Mouse (Mus musculus): ENCODE data around the gene Olfr206. TPM values are rescaled to one million over a fixed set of nuclear protein-coding genes. Genes with fewer than 3 reads are reported as not detected.
"Not testable (repeated sequence)": the region's sequence is repeated elsewhere in the genome, so short reads cannot be mapped to it uniquely, and the experiment has no call there.

Olfr206 gene
- not detected in 2 replicates for polyA plus RNA-seq (2012; rRNA removed)

GRCm38 (mm10) chr16:59349146-59349545 lies at the start of gene Olfr206:
Olfr206 (minus strand) TSS chr16:59349246.
- DNase-seq (ENCODE audit: low read depth), result no peak

- DNase-seq (ENCODE audit: low read depth), result no peak
These were observed 44.3 kb upstream of the Olfr206 start for GRCm38 (mm10) chr16:59393300-59393699.

DNA sequence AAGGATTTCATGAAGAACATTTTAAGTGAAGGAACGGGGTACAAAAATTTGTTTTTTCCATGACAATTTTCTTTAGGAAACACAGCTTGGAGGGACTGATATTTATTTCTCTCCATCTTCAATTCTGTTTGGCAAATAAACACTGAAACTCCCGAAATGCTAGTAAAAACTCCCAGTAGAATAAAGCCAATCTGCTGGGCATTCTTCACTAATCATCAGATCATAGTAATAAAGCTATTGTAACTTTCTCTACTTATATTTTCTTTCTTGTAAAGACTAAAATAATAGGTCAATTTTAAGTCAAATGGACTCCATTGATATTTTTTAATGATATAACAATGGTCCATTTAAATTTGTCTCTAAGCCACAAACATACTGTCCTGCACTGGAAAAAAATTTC lies 14.8 kb upstream of the Olfr206 start, which contains the start of gene Olfr209:
TSS of gene Olfr209 (minus strand) at position 101 of the 400 bp plus-strand sequence.
- DNase-seq (ENCODE audit: low read depth), result no peak

- no peak for DNase-seq (ENCODE audit: low read depth)
These were observed 18.0 kb downstream of the Olfr206 start, which contains the start of gene Olfr205 for GRCm38 (mm10) chr16:59331038-59331437. Olfr205 (minus strand) TSS chr16:59331138.

DNA sequence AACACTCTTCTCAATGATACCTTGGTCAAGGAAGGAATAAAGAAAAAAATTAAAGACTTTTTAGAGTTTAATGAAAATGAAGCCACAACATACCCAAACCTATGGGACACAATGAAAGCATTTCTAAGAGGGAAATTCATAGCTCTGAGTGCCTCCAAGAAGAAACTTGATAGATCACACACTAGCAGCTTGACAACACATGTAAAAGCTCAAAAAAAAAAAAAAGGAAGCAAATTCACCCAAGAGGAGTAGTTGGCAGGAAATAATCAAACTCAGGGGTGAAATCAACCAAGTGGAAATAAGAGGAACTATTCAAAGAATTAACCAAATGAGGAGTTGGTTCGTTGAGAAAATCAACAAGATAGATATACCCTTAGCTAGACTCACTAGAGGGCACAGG lies 25.8 kb downstream of the Olfr206 start:
- DNase-seq (ENCODE audit: low read depth), result not testable (repeated sequence)

DNA sequence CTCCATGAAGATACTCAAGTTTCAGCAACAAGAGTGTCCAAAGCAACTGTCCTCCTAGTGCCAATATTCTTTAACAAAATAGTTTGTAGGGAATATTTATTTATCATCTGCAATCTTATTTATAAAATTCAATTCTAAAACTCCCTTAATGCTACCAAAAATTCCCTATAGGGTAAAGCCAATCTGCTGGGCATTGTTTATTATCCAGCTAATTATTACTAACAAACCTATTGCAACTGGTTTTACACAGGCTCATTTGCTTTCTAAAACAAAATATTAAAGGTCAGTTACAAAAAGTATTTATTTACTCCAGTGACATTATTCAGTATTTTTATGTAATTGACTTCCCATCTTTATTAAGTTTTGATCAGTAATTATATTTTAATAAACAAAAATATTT lies 30.9 kb downstream of the Olfr206 start, which contains the start of gene Olfr204:
TSS of gene Olfr204 (minus strand) at position 101 of the 400 bp plus-strand sequence.
- no peak for DNase-seq (ENCODE audit: low read depth)

GRCm38 (mm10) chr16:59298581-59298980 lies 50.5 kb downstream of the Olfr206 start, which contains the start of gene Olfr203:
Olfr203 (plus strand) TSS chr16:59298881.
- no peak for DNase-seq (ENCODE audit: low read depth)

Other genes with a start within 250 kb of the Olfr206 start
- gene Olfr193, start 237.4 kb downstream of the Olfr206 start, polyA plus RNA-seq (2012; rRNA removed), result not detected in 2 replicates
- not detected in 2 replicates for gene Olfr194, start 228.2 kb downstream of the Olfr206 start, polyA plus RNA-seq (2012; rRNA removed)
- not detected in 2 replicates for gene Olfr195, start 202.2 kb downstream of the Olfr206 start, polyA plus RNA-seq (2012; rRNA removed)
- not detected in 2 replicates for gene Olfr196, start 178.8 kb downstream of the Olfr206 start, polyA plus RNA-seq (2012; rRNA removed)
- gene Olfr198, start 145.7 kb downstream of the Olfr206 start, polyA plus RNA-seq (2012; rRNA removed), result not detected in 2 replicates
- not detected in 2 replicates for gene Olfr199, start 129.5 kb downstream of the Olfr206 start, polyA plus RNA-seq (2012; rRNA removed)
- not detected in 2 replicates for gene Olfr201, start 76.6 kb downstream of the Olfr206 start, polyA plus RNA-seq (2012; rRNA removed)
- gene Olfr202, start 62.5 kb downstream of the Olfr206 start, polyA plus RNA-seq (2012; rRNA removed), result not detected in 2 replicates
- not detected in 2 replicates for gene Olfr203, start 50.4 kb downstream of the Olfr206 start, polyA plus RNA-seq (2012; rRNA removed)
- gene Olfr204, start 31.0 kb downstream of the Olfr206 start, polyA plus RNA-seq (2012; rRNA removed), result not detected in 2 replicates
- not detected in 2 replicates for gene Olfr205, start 18.1 kb downstream of the Olfr206 start, polyA plus RNA-seq (2012; rRNA removed)
- not detected in 2 replicates for gene Olfr209, start 14.7 kb upstream of the Olfr206 start, polyA plus RNA-seq (2012; rRNA removed)
- not detected in 2 replicates for gene Gabrr3, start 58.1 kb upstream of the Olfr206 start, polyA plus RNA-seq (2012; rRNA removed)
- 6.1 and 7.7 TPM in 2 replicates for gene Riox2, start 122.5 kb upstream of the Olfr206 start, polyA plus RNA-seq (2012; rRNA removed)

All from gonadal fat pad, adult 2 months (tissue).